Mouse (Mus musculus): ENCODE measurements at regions not wholly inside any gene's neighbourhood (a gene's known extent, or its start where the extent isn't known, plus 50 kb on each side); places are given as distances from the start of the nearest gene placed in this dataset.

DNA sequence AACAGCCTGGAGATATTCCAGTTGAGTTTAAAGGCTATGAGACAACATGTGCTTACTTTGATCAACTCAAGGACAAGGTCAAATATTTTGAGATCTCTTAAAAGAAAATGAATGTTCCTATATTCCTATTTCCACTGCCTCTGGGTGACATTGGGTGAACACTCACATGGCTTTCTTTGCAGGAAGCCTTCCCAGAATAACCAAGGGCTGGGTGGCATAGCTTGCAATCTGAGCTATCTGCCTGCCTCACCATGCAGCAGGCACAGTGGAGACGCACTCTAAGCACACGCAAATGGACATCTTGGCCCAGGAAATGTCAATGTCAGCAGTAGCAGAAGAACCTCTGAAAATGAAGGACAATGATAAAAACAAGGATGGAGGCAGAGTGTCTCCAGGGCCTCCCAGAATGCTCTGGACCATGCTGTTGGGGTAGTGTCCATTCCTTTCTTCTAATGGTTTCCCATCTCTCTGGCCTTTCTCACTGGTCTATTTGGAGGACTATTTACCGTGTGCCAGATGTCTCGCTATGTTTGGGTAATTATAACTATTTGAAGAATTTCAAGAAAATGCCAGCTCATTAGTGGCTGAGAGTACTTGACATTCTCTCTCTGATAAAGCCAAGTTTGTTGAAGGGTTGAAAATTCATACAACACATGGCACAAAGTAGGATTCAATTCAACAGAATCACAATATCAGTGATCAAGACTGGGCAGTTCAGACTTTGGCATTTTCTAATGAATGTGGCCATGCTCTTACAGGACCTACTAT is 276.3 kb upstream of the Rnf32 start:
- no peak for DNase-seq (ENCODE audit: low read depth, low spot score)

DNA sequence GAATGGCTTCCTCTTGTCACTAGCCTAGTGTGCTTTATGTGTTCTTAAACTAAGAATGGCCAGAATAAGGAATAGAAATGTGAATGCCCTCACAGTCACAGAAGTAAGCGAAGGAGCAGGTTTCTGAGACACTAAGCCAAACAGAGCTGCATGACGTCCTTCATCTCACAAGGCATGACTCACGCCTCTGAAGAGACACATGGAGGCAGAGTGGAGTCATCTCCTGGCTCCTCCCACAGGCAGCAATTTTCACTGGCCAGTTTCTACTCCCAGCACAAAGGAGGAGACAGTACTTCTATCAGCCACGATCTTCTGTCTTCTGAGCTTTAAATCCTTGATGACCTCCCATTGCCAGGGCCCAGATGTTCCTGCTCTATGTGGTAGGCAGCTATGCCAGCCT is 291.3 kb upstream of the Rnf32 start:
- DNase-seq (ENCODE audit: low read depth, low spot score) = no peak

DNA sequence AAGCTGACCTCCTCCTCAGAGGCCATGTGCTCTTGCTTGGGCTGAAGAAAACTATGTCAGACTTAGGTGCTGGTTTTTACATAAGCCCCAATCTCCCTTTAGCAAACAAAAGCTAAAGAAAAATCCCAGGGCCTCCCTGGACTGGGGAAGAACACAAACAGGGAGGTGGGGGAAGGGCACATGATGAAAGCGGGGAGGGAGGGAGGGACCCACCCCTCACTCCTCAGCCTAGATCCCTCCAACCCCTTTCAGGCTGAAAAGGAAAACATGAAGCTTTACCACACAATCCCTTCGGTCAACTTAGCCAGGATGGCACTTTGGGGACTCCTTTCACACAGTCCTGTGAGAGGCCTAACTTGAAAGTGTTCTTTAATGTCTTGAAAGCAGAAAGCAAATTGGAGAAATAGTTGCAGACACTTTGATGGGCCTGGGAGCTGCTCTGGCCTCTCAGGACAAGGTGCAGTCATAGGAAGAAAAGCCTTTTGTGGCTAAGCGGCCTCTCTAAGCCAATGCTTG is 291.9 kb upstream of the Rnf32 start:
- no peak for DNase-seq (ENCODE audit: low read depth, low spot score)

DNA sequence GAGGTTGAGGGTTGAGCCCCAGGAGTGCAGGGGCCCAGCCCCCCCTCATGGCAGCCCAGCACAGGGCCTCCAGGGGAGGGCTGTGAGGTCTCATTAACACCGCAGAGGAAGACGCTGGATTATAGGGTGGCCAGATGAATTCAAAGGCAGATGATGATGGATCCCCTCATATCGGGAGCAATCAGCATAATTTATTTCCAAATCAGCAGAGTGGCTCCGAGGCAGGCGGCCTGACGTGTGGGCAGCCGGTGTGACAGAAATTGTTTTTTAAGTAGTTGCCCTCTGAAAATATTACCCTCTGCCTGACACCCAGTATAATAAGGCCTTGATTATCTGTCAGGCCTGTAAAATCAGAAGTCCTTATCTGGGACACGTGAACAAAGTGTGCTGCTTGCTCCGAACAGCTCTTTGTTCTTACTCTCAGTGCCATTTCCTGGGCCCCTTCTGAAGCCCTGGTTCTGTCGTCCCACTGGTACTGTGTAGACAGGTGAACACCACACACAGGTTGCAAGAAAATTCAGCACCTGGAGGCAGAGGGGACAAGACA is 303.0 kb upstream of the Rnf32 start:
- no peak for DNase-seq (ENCODE audit: low read depth, low spot score)

DNA sequence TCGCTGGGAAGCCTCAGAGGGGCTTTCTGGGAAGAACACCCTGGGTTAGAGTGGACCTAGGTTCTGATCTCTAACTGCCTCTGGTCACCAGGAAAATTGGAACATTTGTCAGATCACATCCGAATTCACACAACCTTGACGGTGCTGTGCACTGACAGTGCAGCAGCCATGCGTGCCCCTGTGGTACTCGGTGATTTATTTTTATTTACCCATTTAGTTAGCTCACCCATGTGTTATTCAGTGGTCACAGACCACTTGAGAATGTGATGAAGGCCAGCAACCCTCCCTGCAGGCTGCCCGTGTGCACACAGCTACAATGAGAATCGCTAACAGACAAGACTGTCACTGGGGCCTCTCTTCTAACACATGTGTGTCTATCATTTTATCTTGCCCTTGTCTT is 303.8 kb upstream of the Rnf32 start:
- DNase-seq (ENCODE audit: low read depth, low spot score) = no peak

DNA sequence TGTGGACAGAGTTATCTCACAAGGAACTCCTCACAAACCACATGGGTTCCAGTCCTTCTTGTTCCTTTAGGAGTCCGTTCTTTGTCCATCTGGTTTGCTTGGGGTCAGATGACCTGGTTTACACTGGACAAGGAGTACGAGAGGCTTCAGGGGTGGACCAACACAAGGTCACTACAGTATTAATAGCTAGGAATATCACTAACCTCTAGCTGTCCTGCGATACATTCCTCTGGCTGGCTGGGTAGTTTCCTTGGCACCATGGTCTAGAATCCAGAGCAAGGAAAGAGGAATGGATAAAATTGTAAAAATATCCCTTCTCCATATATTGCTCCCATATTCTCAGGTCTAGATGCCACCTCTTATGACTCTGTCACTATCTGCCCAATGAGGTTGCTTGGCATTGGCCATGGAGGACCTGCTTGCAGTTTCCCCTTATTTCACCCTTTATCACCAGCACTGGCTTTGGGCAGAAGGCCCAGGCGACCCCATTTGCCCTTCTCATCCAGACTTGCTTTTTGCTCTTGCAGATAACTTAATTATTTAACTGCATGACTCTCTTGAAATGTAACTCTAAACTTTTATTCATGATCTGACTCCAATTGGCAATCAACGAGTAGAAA is 310.9 kb upstream of the Rnf32 start:
- no peak for DNase-seq (ENCODE audit: low read depth, low spot score)

DNA sequence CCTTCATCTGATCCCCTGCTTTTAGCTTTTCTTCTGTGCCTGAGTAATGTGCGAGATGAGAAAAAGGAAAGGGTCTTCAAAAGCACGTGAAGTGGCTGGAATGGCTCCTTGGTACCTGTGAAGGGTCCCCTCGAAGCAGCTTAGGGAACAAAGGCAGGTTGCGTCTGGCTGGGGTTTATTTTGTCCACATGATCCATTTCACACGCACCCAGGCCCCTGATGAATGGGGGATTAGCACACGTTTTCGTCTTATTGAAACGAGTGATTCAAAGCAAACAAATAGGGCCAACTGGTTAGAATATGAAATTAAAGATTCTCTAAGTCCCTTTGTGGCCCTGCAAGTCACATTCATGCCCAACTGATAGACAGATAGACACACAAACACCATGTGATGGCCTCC is 319.6 kb upstream of the Rnf32 start:
- no peak for DNase-seq (ENCODE audit: low read depth, low spot score)

DNA sequence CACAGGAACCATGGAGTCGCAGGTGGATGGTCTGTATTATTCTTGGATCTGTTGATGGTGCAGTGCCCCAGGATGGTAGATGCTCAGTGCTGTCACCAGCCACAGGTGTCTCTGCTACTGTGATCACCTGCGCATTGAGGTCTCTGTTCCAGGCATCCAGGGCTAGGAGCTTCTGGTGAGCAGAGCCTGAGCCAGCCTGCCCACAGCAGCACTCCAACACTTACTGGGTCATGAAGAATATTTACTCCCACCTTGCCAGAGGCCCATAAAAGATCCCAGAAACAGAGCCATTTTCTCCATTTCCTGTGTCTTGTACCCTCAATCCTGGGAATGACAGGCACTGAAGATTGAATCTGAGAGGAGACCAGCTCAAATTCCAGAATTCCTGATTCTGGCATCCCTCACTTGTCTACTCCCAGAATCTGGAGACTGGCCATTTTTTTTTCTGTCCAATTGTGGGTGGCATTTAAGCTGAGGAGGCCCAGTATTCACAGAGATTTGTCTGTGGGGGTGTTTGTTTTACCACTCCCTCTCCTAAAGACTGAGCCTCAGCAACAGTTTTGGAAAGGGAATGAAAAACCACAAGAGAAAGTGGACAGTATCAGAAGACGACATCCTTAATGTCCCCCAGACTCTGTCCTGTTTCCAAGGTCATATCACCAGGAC is 322.1 kb upstream of the Rnf32 start:
- DNase-seq (ENCODE audit: low read depth, low spot score) = no peak

DNA sequence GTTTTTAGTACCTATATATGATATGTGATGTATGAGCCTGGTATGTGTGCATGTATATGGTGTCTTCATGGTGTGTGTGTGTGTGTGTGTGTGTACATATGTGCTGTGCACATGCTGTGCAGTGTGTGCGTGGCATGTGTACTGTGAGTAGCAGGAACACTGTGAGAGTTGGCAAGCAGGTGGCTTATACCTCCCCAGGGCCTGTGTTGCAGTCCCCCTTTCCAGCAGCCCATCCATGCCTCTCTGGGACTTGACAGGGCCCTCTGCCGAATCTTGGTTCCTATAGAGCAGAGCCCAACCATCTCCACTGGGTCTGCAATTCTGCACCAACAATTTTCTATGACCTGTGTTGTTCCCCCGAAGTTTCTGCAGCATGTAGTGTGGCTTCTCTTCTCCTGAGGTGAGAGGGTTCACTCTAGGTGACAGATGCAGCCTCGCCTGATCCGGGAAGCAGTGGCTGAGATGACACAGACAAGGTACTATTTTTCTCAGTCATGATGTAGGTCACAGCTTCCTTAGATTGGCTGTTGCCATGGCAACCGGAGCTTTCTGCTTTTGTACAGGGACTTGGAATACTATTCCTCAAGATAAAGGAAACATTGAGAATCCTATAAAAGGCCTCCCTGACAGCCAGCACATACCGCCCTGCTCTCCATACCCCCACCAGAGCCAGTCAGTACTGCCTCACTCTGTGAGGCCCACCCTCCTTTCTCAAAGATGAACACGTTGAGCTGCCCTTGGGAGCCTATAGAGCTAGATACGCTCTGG is 336.0 kb upstream of the Rnf32 start:
- DNase-seq (ENCODE audit: low read depth, low spot score) = no peak

DNA sequence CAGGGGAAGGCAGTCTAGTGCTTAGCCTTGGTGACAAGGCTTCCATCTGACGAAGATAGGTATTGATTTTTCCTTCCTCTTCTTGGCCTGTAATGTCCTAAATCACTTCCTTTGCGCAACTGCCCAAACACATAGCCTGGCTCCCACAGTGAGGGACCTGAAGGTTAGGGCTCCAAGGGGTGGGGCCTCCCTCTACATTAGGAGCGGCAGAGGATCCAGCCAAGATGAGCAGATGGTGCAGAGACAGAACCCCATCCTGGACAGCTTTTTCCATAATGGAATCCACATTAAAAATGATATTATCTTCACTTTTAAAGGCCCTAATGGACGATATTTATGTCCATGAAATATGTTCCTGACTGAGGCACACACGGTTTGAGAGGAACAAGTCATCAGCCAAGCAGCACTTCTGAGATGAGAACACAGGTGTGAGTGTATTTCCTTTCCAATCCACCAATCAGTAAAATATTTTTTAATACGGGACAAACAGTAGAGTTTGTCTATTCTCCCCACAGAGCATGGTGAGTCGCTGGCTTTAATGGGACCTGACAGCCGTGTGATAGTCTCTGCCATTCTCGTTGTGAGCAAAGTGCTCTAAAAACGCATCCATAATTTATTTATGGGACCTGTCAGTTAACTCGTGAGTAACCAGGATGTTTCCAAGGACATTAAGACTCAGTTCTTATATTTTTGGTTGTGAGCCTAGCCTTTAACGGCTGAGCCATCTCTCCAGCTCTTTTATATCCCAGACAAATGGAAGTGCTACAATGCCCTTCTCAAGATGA is 357.5 kb upstream of the Rnf32 start:
- no peak for DNase-seq (ENCODE audit: low read depth, low spot score)

DNA sequence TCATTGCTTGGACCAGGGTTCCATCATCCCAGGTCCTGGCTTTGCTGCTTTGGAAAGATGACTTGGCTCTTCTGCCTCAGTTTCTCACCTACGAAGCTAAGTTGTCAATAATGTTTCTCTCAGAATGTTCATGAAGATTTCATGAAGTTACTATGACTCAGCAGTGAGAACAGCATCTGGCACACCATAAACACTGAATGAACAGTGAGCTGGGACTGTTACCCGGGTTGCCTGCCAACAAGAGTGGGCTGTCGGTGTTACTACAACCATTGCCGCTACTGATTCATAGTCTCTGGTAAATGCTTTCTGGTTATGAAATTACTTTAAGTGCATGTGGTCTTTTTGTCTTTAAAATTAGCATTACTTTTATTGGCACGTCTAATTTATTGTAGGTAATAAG is 352.0 kb upstream of the Shh start:
- no peak for DNase-seq (ENCODE audit: low read depth, low spot score)

DNA sequence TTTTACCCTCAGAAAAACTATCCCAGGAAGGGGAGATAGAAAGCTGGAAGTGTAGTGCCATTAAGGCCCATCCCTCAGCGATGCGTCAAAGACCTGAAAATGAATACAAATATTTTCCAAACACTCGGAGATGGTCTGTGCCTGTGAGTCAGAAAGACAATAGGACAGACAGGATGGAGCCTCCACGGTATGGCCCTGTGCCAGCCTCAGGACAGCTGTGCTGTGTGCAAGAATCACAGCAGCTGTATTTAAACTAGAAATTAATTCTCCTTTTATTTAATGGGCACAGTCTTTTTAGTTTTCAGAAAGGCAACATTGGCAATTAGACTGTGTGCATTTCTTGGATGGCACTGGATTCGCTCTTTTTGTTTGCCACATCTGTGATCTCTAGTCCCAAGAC is 340.9 kb upstream of the Shh start:
- DNase-seq (ENCODE audit: low read depth, low spot score) = no peak

DNA sequence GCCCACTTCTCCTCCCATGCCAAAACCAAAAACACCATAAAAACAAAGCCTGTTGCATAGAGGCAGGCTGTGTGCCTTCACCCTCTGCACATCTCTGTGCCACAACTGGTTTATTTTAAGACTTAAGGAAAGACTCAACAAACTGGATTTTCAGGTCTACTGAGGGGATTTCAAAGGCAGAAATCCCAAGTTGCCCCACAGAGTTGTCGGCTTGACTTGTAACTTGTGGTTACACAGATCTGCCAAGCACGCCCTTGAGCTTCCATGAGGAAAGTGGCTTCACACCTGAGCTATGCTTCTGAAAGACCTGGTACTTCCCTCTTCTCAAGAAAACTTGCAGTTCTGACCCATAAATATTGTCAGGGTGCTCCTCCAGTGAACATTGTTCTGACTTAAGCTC is 332.4 kb upstream of the Shh start:
- DNase-seq (ENCODE audit: low read depth, low spot score) = no peak

DNA sequence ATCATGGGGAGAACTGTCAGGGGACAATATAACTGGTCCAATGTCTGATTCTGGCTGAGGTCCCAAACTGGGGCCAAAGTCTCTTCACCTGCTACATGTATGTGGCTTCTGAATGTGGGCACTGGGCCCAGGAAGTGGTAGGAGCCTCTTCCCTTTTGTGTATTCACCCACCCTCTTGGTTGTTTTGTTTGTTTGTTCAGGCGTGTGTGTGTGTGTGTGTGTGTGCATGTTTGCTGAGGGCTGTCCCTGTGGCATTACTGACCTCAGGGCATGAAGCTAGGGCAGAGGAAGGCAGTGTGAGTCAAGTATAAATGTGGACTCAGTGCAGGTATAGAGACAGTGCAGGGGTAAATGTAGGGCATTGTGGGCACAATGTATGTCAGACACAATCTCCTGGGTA is 331.3 kb upstream of the Shh start:
- DNase-seq (ENCODE audit: low read depth, low spot score) = no peak

DNA sequence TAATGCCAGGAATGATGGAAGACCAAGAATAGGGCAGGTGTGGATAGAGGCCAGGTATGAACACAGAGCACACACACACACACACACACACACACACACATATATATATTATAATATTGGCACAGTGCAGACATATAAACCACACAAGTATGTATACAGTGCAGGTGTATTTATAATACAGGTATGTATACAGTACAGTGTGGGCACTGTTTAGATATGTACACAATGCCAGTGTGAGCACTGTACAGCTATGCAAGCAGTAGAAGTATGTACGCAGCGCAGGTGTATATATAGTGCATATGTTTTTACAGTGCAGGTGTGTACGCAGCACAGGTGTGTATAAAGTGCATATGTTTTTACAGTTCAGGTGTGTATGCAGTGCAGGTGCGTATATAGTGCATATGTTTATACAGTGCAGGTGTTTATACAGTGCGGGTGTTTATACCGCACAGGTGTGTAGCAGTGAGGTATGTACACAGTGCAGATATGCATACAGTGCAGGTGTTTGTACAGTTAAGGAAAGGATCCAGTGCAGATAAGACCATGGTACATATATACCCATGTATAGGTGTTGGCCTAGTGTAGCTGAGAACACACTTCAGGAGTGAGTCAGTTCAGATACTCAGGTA is 328.2 kb upstream of the Shh start:
- no peak for DNase-seq (ENCODE audit: low read depth, low spot score)

DNA sequence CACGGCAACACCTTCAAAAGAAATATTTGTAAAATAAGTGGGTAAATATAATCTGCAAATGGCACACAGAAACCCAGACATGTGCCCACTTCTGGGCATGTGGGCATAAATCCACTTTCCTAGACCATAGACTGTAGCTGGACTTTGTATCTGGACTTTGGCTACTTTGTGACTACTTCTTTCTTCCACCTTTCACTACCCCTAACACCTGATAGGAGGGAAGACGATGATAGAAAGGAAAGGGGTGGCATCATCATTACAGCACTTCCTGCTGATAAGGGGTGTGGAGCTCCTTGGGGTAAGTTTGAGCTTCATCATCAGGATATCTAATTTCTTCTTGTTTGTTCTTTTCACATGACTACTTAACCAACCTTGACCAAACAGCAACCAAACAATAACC is 326.7 kb upstream of the Shh start:
- no peak for DNase-seq (ENCODE audit: low read depth, low spot score)

DNA sequence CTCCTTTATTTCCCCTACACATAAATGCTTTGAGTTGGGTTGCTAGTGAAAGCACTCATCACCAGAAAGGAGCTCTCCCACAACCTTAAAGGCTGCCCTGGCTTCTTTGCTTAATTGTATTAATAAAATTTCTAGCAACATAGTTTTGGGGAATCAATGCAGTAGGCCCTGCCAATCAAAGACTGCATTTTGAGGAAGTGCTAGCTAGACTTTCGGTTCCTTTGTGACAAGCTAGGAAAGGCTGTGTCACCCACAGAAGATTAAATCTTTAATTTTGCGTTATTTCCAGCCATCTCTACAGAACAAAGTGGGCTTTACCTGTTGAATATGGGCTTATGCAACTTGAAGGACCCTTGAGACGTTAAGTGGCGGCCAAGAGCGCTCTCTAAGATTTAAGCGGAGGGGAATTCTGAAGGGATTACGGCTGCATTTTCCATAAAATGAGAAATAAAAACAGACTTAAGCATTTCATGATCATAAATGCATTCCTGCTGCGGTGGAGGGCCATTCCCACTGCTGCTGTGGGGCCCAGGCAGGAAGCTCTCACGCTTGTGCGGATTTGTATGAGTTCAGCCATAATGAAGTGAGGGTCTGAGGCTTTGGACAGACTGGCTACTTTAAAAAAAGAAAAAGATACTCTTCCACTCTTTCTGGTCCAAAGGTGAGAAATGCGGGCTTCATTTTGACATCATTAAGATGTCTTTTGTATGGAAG is 318.4 kb upstream of the Shh start:
- no peak for DNase-seq (ENCODE audit: low read depth, low spot score)

DNA sequence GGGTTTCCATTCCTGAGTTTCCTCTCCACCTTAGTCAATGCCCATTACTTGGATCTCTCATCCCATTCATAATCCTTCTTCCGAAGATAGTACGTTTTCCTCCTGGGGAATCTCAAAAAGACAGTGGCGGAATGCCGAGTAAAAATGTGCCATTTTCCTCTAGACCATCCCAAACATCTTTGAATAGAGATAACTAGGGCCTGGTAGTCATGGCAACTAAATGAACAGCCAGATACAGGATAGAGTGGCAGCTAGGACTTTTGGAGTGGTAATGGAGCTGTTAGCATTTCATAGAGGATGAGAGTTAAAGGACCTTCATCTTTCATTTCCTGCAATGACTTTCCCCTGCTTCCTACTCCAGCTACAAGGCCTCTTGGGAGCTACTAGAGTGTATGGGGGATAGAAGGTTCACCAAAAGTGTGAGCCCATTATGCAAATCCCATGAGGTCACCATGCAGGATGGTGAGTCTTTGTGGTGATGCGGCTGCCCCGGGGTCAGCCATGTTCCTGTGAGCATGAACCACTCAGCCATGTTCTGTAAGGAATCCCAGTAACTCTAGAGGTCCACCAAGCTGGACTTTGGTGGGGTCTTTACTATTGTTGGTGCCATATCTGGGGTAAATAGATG is 317.4 kb upstream of the Shh start:
- no peak for DNase-seq (ENCODE audit: low read depth, low spot score)

DNA sequence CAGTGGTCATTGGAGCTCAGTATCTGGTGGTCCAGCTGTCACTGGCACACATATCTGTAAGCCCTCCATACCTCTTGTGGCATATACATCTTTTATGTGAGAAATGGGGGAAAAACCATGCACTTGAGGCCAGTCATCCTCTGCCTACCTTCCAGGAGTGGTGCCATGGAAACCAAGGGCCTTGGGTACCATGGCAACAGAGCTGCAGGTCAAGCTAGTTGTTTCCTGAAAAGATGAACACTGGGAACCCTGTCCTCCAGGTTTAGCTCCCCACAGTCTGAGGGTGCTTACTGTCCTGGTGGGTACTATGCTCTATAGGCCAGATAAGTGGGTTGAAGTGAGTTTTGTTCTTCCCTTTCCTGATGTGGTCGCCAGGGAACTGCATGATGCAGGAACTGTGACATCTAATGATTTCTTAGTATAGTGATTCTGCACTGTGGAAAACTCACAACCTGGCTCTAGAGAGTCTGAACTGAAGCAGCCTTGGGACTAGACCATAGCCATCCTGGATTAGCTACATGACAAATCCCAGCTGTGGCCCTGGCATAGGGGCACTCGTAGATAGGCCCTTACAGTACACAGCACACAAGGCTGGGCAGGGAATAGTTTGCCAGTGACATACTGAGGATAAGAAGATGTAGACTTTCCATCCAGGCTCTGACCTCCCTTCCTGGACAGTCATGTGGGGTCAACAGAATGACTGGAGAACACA is 308.7 kb upstream of the Shh start:
- DNase-seq (ENCODE audit: low read depth, low spot score) = no peak

All from WW6 (cell line).